9 mouse cellular contexts compared by ENCODE assay signal in genomic region chr9:115704249-115704648, GRCm38 (mm10).
DNase-seq lines count a peak whose midpoint lies in the region; ATAC-seq and TF ChIP-seq lines count a peak whose summit lies in the region.
"Had no signal": no experiment of that assay in that cellular context is flagged by ENCODE, and none has a peak within 500 bp of the region (broad histone marks: within the 10 kb centered on the region; RNA-seq: fewer than 3 reads in every experiment).

No protein-coding gene starts in this region.

- H3K9me3 ChIP-seq in midbrain, embryonic 10.5 days (replicated peaks) = no peaks in the 10 kb centered on the region
- no peaks in the 10 kb centered on the region for H3K9me3 ChIP-seq in midbrain, embryonic 15.5 days
- no peaks in the 10 kb centered on the region for H3K9me3 ChIP-seq in limb, embryonic 11.5 days (ENCODE audit: control insufficient read depth, low read length)

- no peak overlapping the region for H3K4me2 ChIP-seq in midbrain, embryonic 15.5 days
- H3K4me2 ChIP-seq in limb, embryonic 11.5 days (ENCODE audit: low read depth, severe bottlenecking) = no peak overlapping the region

- 43% methylated on average over 9 of the region's 9 CpGs for WGBS in midbrain, embryonic 10.5 days
- whole genome bisulfite sequencing in midbrain, embryonic 15.5 days = 39% methylated on average over 9 of the region's 9 CpGs
- WGBS in limb, embryonic 11.5 days = 36% methylated on average over 9 of the region's 9 CpGs
- WGBS in olfactory bulb, adult 2 months = 39% methylated on average over 9 of the region's 9 CpGs

- peak; percentile 44 for TF ChIP-seq CTCF in olfactory bulb, adult 2 months (IDR thresholded peaks at IDR 0.05; ENCODE audit: insufficient read depth, low read depth, low read length)

- peaks cover 17% of the 10 kb centered on the region for H3K4me1 ChIP-seq in midbrain, embryonic 10.5 days
- peaks cover 9% of the 10 kb centered on the region for H3K4me1 ChIP-seq in midbrain, embryonic 15.5 days
- no peaks in the 10 kb centered on the region for H3K4me1 ChIP-seq in limb, embryonic 11.5 days (ENCODE audit: control insufficient read depth, insufficient read depth, low read length)
- H3K4me1 ChIP-seq in olfactory bulb, adult 2 months (ENCODE audit: control insufficient read depth, insufficient read depth, low read length) = no peaks in the 10 kb centered on the region

- no peaks in the 10 kb centered on the region for H3K36me3 ChIP-seq in midbrain, embryonic 10.5 days
- no peaks in the 10 kb centered on the region for H3K36me3 ChIP-seq in midbrain, embryonic 15.5 days (replicated peaks)
- H3K36me3 ChIP-seq in limb, embryonic 11.5 days (ENCODE audit: control insufficient read depth, insufficient read depth, low read length) = no peaks in the 10 kb centered on the region

- ATAC-seq in midbrain, embryonic 15.5 days (replicated peaks) = no peak
- ATAC-seq in limb, embryonic 11.5 days (ENCODE audit: insufficient number of reproducible peaks, low FRiP score, low TSS enrichment, low read depth) = no peak

- peak; percentile 61 for DNase-seq in midbrain, embryonic 10.5 days (ENCODE audit: low spot score)
- peak; percentile 5 for DNase-seq in cerebellum, adult 9-10 months
- peak; percentile 41 to 57 for DNase-seq in frontal cortex, postnatal 36 days (ENCODE audit: low spot score in 2 of 2)
- DNase-seq in kidney, adult 9 months = peak; percentile 65
- peak; percentile 74 for DNase-seq in limb, embryonic 11.5 days (ENCODE audit: low spot score)
- peak; percentile 42 to 46 for DNase-seq in thymus, postnatal 36 days

- no peak overlapping the region for H3K9ac ChIP-seq in midbrain, embryonic 15.5 days
- H3K9ac ChIP-seq in limb, embryonic 11.5 days (ENCODE audit: low read length) = no peak overlapping the region

- no peaks in the 10 kb centered on the region for H3K27me3 ChIP-seq in midbrain, embryonic 10.5 days (ENCODE audit: low read depth, poor library complexity, severe bottlenecking)
- no peaks in the 10 kb centered on the region for H3K27me3 ChIP-seq in midbrain, embryonic 15.5 days (replicated peaks)
- no peaks in the 10 kb centered on the region for H3K27me3 ChIP-seq in limb, embryonic 11.5 days (ENCODE audit: control insufficient read depth, insufficient read depth, low read length)

- H3K27ac ChIP-seq in midbrain, embryonic 10.5 days (replicated peaks) = no peak overlapping the region
- no peak overlapping the region for H3K27ac ChIP-seq in midbrain, embryonic 15.5 days
- no peak overlapping the region for H3K27ac ChIP-seq in limb, embryonic 11.5 days (replicated peaks; ENCODE audit: low read depth, low read length)
- H3K27ac ChIP-seq in olfactory bulb, adult 2 months (ENCODE audit: insufficient read depth, low read depth, low read length) = no peak overlapping the region
- H3K27ac ChIP-seq: macrophage had no signal

- no peak overlapping the region for H3K4me3 ChIP-seq in midbrain, embryonic 10.5 days
- no peak overlapping the region for H3K4me3 ChIP-seq in midbrain, embryonic 15.5 days
- H3K4me3 ChIP-seq in limb, embryonic 11.5 days (ENCODE audit: low read depth, low read length) = no peak overlapping the region
- no peak overlapping the region for H3K4me3 ChIP-seq in olfactory bulb, adult 2 months (ENCODE audit: insufficient read depth, low read depth, low read length)

- no peak for TF ChIP-seq POLR2A in olfactory bulb, adult 2 months (IDR thresholded peaks at IDR 0.05; ENCODE audit: insufficient read depth, low read depth, low read length)

Comparison
In these comparisons a context has a peak if more than half of its experiments do, and no peak if none do; other contexts are left out.
1. DNase-seq: peak in every context shown above with its lines; median percentile 74 in limb, embryonic 11.5 days; 65 in kidney, adult 9 months; 61 in midbrain, embryonic 10.5 days; 49 in frontal cortex, postnatal 36 days; 44 in thymus, postnatal 36 days; 5 in cerebellum, adult 9-10 months.